In the genomic region with DNA sequence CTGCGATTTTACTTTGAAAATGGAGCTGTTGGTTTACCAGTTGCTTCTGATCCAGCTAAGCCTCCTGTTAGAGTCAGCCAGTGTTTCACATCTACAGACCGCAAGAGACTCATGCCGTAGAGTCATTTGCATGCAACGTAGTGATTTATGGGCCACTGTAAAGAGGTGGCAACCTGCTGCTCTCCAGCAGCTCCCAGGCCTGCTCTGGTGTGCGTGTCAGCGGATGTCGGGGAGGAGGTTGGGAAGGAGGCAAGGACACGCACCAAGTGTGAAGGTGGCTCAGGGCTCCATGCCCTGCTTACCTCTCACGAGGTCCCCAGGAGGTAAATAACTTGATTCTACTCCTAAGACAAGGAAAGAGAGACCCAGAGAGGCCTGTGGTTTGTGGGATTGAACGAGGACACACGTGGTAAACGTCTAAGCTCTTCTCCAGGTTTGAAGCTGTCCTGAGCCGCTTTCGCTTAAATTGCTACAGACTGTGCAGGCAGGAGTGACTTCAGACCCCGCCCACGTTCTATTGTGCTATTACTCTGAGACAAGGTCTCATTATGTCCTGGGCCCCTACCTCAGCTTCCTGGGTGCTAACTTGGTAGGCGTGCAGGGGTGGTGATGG, we compare ENCODE assay signal across 20 mouse cellular contexts. TPM values are rescaled to one million over a fixed set of nuclear protein-coding genes. Genes with fewer than 3 reads are reported as not detected.
DNase-seq lines count a peak whose midpoint lies in the region; ATAC-seq and TF ChIP-seq lines count a peak whose summit lies in the region.
"Had no signal": no experiment of that assay in that cellular context is flagged by ENCODE, and none has a peak within 500 bp of the region (broad histone marks: within the 10 kb centered on the region; RNA-seq: fewer than 3 reads in every experiment).

No protein-coding gene starts in this region.

- H3K9ac ChIP-seq in limb, embryonic 14.5 days (ENCODE audit: low read depth, low read length, severe bottlenecking), result no peak overlapping the region
- H3K9ac ChIP-seq: embryonic facial prominence, embryonic 12.5 days; forebrain, embryonic 15.5 days; heart, embryonic 15.5 days; hindbrain, embryonic 13.5 days had no signal

- WGBS in limb, embryonic 14.5 days, result 74% methylated on average over 17 of the region's 17 CpGs
- WGBS in limb, embryonic 10.5 days, result 85% methylated on average over 17 of the region's 17 CpGs

- no peak for ATAC-seq in limb, embryonic 14.5 days (ENCODE audit: low FRiP score, low read depth)
- ATAC-seq: forebrain, embryonic 15.5 days; hindbrain, postnatal 0 days had no signal

- no peak overlapping the region for H3K4me3 ChIP-seq in limb, embryonic 14.5 days (replicated peaks; ENCODE audit: low read length)
- H3K4me3 ChIP-seq in limb, embryonic 10.5 days, result no peak overlapping the region
- H3K4me3 ChIP-seq: embryonic facial prominence, embryonic 12.5 days; forebrain, embryonic 15.5 days; heart, embryonic 15.5 days; hindbrain, embryonic 13.5 days had no signal

- H3K27me3 ChIP-seq in limb, embryonic 14.5 days (ENCODE audit: control insufficient read depth, insufficient read depth, low read length), result no peaks in the 10 kb centered on the region
- no peaks in the 10 kb centered on the region for H3K27me3 ChIP-seq in limb, embryonic 10.5 days (ENCODE audit: low read depth, poor library complexity, severe bottlenecking)
- H3K27me3 ChIP-seq: embryonic facial prominence, embryonic 12.5 days; forebrain, embryonic 15.5 days; heart, embryonic 15.5 days; hindbrain, embryonic 13.5 days had no signal

- TF ChIP-seq POLR2A in limb, embryonic 14.5 days (IDR thresholded peaks at IDR 0.05; ENCODE audit: borderline replicate concordance, extremely low read depth, insufficient read depth, insufficient read length), result no peak

- no peaks in the 10 kb centered on the region for H3K4me1 ChIP-seq in limb, embryonic 14.5 days (ENCODE audit: control insufficient read depth, insufficient read depth, low read length)
- 0 out of 2 replicates have a peak, but pooled peaks cover 4% of the 10 kb centered on the region for H3K4me1 ChIP-seq in limb, embryonic 10.5 days
- H3K4me1 ChIP-seq: embryonic facial prominence, embryonic 12.5 days; heart, embryonic 15.5 days had no signal

- DNase-seq in limb, embryonic 14.5 days (ENCODE audit: low spot score), result no peak
- DNase-seq in limb, embryonic 10.5 days (ENCODE audit: low spot score), result no peak
- DNase-seq in CD4-positive helper T cell, adult 2 months (ENCODE audit: low read depth, low spot score), result peak; percentile 81
- peak; percentile 52 for DNase-seq in CD4-positive, CD25-positive, alpha-beta regulatory T cell, adult 2 months (ENCODE audit: low read depth, low spot score)
- DNase-seq in induced T-regulatory cell, adult 2 months (ENCODE audit: low read depth), result peak; percentile 82
- no peak for DNase-seq in heart, adult 18-20 months
- DNase-seq in MN1 (ENCODE audit: low spot score), result no peak
- DNase-seq: adrenal gland, postnatal 10 days; cerebellum, adult 11 months; cerebellum, adult 8-10 months; cerebellum, postnatal 25 days; gastrocnemius, postnatal 36 days; heart, adult 11 months; heart, postnatal 14 days had no signal

- H3K4me2 ChIP-seq in limb, embryonic 14.5 days (replicated peaks; ENCODE audit: low read depth, low read length, severe bottlenecking), result no peak overlapping the region
- H3K4me2 ChIP-seq: embryonic facial prominence, embryonic 12.5 days; forebrain, embryonic 15.5 days; heart, embryonic 11.5 days; heart, embryonic 15.5 days; hindbrain, embryonic 13.5 days had no signal

- H3K27ac ChIP-seq in limb, embryonic 14.5 days (replicated peaks; ENCODE audit: low read depth, low read length), result 0 out of 2 replicates have a peak overlapping the region, but pooled peaks have one; percentile 19
- H3K27ac ChIP-seq in limb, embryonic 10.5 days, result no peak overlapping the region
- H3K27ac ChIP-seq: embryonic facial prominence, embryonic 12.5 days; forebrain, embryonic 15.5 days; heart, embryonic 15.5 days; hindbrain, embryonic 13.5 days; hindbrain, postnatal 0 days had no signal

- H3K36me3 ChIP-seq in limb, embryonic 14.5 days (ENCODE audit: control insufficient read depth, insufficient read depth, low read length), result peaks cover 5% of the 10 kb centered on the region; the same call in 1 of the 2 replicates
- H3K36me3 ChIP-seq in limb, embryonic 10.5 days, result peaks cover 33% of the 10 kb centered on the region
- H3K36me3 ChIP-seq: heart, embryonic 15.5 days had no signal

- no peaks in the 10 kb centered on the region for H3K9me3 ChIP-seq in limb, embryonic 14.5 days (ENCODE audit: control insufficient read depth, low read length)
- no peaks in the 10 kb centered on the region for H3K9me3 ChIP-seq in limb, embryonic 10.5 days (replicated peaks)
- H3K9me3 ChIP-seq: embryonic facial prominence, embryonic 12.5 days; forebrain, embryonic 15.5 days; heart, embryonic 15.5 days; hindbrain, embryonic 13.5 days had no signal

RNA-seq across cellular contexts. Expression of gene Rtkn2, which starts 57.1 kb away (rescaled TPM):
- polyA plus RNA-seq in limb, embryonic 14.5 days (2012; rRNA removed), result 2.7 and 2.9 TPM in 2 replicates
- 5.7 and 7.8 TPM in 2 replicates for polyA plus RNA-seq in limb, embryonic 14.5 days (2014; fragmentation: Nextera tagmentation; extraction: Ambion mirVana)
- polyA plus RNA-seq in limb, embryonic 10.5 days (2016; fragmentation: Nextera tagmentation; extraction: Ambion mirVana), result 9.3 and 11.8 TPM in 2 replicates
- total RNA-seq in heart, adult 18-20 months (2021), result under 1 TPM; 0.22 to 0.41 TPM

Comparison
In these comparisons a context has a peak if more than half of its experiments do, and no peak if none do; other contexts are left out.
1. DNase-seq: peak in CD4-positive helper T cell, adult 2 months (single experiment), CD4-positive, CD25-positive, alpha-beta regulatory T cell, adult 2 months (single experiment) and induced T-regulatory cell, adult 2 months (single experiment); none in limb, embryonic 14.5 days (single experiment), limb, embryonic 10.5 days (single experiment), heart, adult 18-20 months (0 of 2) and MN1 (single experiment).